Mouse (Mus musculus): ENCODE results near the gene Dscaml1. TPM values are rescaled to one million over a fixed set of nuclear protein-coding genes. Genes with fewer than 3 reads are reported as not detected.
A peak's percentile ranks its signal among the peaks of the same experiment; 100 is the strongest.

Gene Dscaml1
- polyA plus RNA-seq, 1 experiment from 2014 or later: 0.79 TPM

DNA sequence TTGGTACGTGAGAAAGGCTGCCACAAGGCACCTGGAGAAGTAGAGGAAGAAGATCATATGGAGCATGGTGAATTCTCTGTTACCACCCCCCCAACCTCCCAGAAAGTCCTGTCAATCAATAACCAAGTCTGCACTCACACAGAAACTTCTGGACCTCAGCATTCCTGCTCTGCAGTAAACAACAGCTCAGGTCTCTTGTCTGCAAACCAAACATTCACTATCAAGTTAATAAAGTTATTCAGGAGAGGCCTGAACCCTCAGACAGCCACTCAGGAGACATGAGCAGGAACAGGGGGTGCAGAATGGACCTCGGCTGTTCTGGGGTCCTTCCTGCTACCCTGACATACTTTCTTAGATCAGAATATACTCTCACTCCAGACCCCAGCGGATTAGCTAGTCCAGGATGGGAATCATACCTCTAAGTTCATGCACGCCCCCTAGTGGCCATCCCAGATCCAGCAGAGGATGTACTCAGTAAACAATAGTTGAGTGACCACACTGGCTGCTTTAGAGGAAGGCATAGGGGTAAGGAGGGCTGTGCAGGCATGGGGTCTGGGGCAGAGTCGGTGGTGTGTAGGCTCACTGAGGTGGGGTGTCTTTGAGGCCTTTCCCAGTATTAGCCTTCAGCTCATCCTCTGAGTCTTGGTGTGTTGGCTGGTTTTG is 12.8 kb upstream of the Dscaml1 start:
- DNase-seq (ENCODE audit: extremely low spot score, low spot score): peak; percentile 43
- Histone ChIP-seq H3K27me3 (ENCODE audit: poor library complexity, severe bottlenecking) (peaks cover 11% of the 10 kb centered on the region), H3K4me1 (peaks cover 4% of the 10 kb centered on the region), H3K9me3 (no peaks in the 10 kb centered on the region), H3K4me3 (no peak overlapping the region), H3K27ac (no peak overlapping the region), H3K36me3 (replicated peaks) (no peaks in the 10 kb centered on the region)
- WGBS: 58% methylated on average over 5 of the region's 5 CpGs

GRCm38 (mm10) chr9:45415912-45416311 is 10.5 kb upstream of the Dscaml1 start:
- DNase-seq (ENCODE audit: extremely low spot score, low spot score): no peak
- Histone ChIP-seq H3K4me3 (no peak overlapping the region), H3K4me1 (peaks cover 4% of the 10 kb centered on the region; the same call in 1 of the 2 replicates), H3K27me3 (ENCODE audit: poor library complexity, severe bottlenecking) (peaks cover 3% of the 10 kb centered on the region; the same call in 1 of the 2 replicates), H3K36me3 (replicated peaks) (no peaks in the 10 kb centered on the region), H3K9me3 (no peaks in the 10 kb centered on the region), H3K27ac (no peak overlapping the region)
- 44% methylated on average over 4 of the region's 4 CpGs for WGBS

DNA sequence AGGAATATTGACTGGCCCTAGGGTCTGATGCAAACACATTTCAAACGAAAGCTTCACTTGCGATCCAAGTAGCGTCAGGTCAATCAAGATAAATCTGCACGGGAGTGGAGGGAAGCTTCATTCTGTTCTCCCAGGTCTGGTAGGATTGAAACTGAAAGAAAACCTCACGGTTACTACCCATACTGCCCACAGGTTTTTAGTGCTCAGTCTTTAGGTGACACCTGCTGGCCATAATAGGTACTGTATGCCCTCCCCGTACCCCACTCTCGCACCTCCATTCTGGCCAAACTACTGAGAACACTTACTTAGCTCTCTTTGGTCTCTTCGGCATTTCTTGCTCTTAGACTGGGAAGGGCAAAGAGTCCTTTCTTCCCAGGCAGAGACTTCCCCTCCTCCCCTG is 9.2 kb upstream of the Dscaml1 start:
- WGBS: 37% methylated on average over 8 of the region's 8 CpGs
- no peak overlapping the region for H3K4me3 ChIP-seq
- DNase-seq (ENCODE audit: extremely low spot score, low spot score): peak; percentile 40

GRCm38 (mm10) chr9:45418252-45418651 is 8.2 kb upstream of the Dscaml1 start:
- peaks cover 3% of the 10 kb centered on the region; the same call in 1 of the 2 replicates for H3K27me3 ChIP-seq (ENCODE audit: poor library complexity, severe bottlenecking)
- 75% methylated on average over 8 of the region's 8 CpGs for WGBS
- no peaks in the 10 kb centered on the region for H3K36me3 ChIP-seq (replicated peaks)
- H3K9me3 ChIP-seq: no peaks in the 10 kb centered on the region
- no peaks in the 10 kb centered on the region for H3K4me1 ChIP-seq
- H3K27ac ChIP-seq: no peak overlapping the region
- no peak for DNase-seq (ENCODE audit: extremely low spot score, low spot score)
- H3K4me3 ChIP-seq: no peak overlapping the region

More for the DNA sequence above, 9.2 kb upstream of the Dscaml1 start:
- H3K36me3 ChIP-seq (replicated peaks): no peaks in the 10 kb centered on the region
- H3K27me3 ChIP-seq (ENCODE audit: poor library complexity, severe bottlenecking): peaks cover 3% of the 10 kb centered on the region; the same call in 1 of the 2 replicates
- no peak overlapping the region for H3K27ac ChIP-seq
- no peaks in the 10 kb centered on the region for H3K9me3 ChIP-seq
- H3K4me1 ChIP-seq: peaks cover under 1% of the 10 kb centered on the region; the same call in 1 of the 2 replicates

GRCm38 (mm10) chr9:45421209-45421608 is 5.2 kb upstream of the Dscaml1 start:
- no peak for DNase-seq (ENCODE audit: extremely low spot score, low spot score)
- 65% methylated on average over 8 of the region's 8 CpGs for WGBS
- no peak overlapping the region for H3K4me3 ChIP-seq

GRCm38 (mm10) chr9:45422761-45423298 is 3.6 kb upstream of the Dscaml1 start:
- Histone ChIP-seq H3K4me1 (no peaks in the 10 kb centered on the region), H3K27ac (no peak overlapping the region), H3K27me3 (ENCODE audit: poor library complexity, severe bottlenecking) (peaks cover 22% of the 10 kb centered on the region), H3K36me3 (replicated peaks) (no peaks in the 10 kb centered on the region), H3K9me3 (no peaks in the 10 kb centered on the region), H3K4me3 (no peak overlapping the region)
- no peak for DNase-seq (ENCODE audit: extremely low spot score, low spot score)
- 77% methylated on average over 7 of the region's 7 CpGs for WGBS

More at GRCm38 (mm10) chr9:45421209-45421608, 5.2 kb upstream of the Dscaml1 start:
- Histone ChIP-seq H3K9me3 (no peaks in the 10 kb centered on the region), H3K4me1 (no peaks in the 10 kb centered on the region), H3K27me3 (ENCODE audit: poor library complexity, severe bottlenecking) (peaks cover 6% of the 10 kb centered on the region), H3K27ac (no peak overlapping the region), H3K36me3 (replicated peaks) (no peaks in the 10 kb centered on the region)

- H3K4me1 ChIP-seq: peaks cover 23% of the 10 kb centered on the region
- no peak overlapping the region for H3K4me3 ChIP-seq
- WGBS: 27% methylated on average over 5 of the region's 5 CpGs
- H3K9me3 ChIP-seq: no peaks in the 10 kb centered on the region
- H3K27me3 ChIP-seq (ENCODE audit: poor library complexity, severe bottlenecking): peaks cover 85% of the 10 kb centered on the region
- no peaks in the 10 kb centered on the region for H3K36me3 ChIP-seq (replicated peaks)
- no peak overlapping the region for H3K27ac ChIP-seq
- DNase-seq (ENCODE audit: extremely low spot score, low spot score): no peak
Measured at GRCm38 (mm10) chr9:45429392-45429791, 3.0 kb downstream of the Dscaml1 start.

GRCm38 (mm10) chr9:45429951-45430697 is 3.7 kb downstream of the Dscaml1 start:
- Histone ChIP-seq H3K4me3 (peak overlapping the region; percentile 52), H3K27ac (peak overlapping the region; percentile 17), H3K27me3 (ENCODE audit: poor library complexity, severe bottlenecking) (peaks cover 85% of the 10 kb centered on the region), H3K36me3 (replicated peaks) (no peaks in the 10 kb centered on the region), H3K9me3 (no peaks in the 10 kb centered on the region), H3K4me1 (peaks cover 23% of the 10 kb centered on the region)
- 2% methylated on average over 54 of the region's 54 CpGs for WGBS
- DNase-seq (ENCODE audit: extremely low spot score, low spot score): no peak

- DNase-seq (ENCODE audit: extremely low spot score, low spot score): no peak
- under 1% methylated on average over 17 of the region's 17 CpGs for WGBS
- Histone ChIP-seq H3K9me3 (no peaks in the 10 kb centered on the region), H3K36me3 (replicated peaks) (no peaks in the 10 kb centered on the region), H3K4me1 (peaks cover 23% of the 10 kb centered on the region), H3K4me3 (peak overlapping the region; percentile 52), H3K27ac (peak overlapping the region; percentile 17), H3K27me3 (ENCODE audit: poor library complexity, severe bottlenecking) (peaks cover 85% of the 10 kb centered on the region)
Measured at GRCm38 (mm10) chr9:45430698-45430959, 4.2 kb downstream of the Dscaml1 start.

- Histone ChIP-seq H3K27me3 (ENCODE audit: poor library complexity, severe bottlenecking) (peaks cover 83% of the 10 kb centered on the region), H3K27ac (no peak overlapping the region), H3K9me3 (no peaks in the 10 kb centered on the region), H3K4me1 (peaks cover 23% of the 10 kb centered on the region), H3K36me3 (replicated peaks) (no peaks in the 10 kb centered on the region), H3K4me3 (peak overlapping the region; percentile 52)
- 3% methylated on average over 26 of the region's 26 CpGs for WGBS
- no peak for DNase-seq (ENCODE audit: extremely low spot score, low spot score)
Measured at GRCm38 (mm10) chr9:45431150-45431549, 4.7 kb downstream of the Dscaml1 start.

DNA sequence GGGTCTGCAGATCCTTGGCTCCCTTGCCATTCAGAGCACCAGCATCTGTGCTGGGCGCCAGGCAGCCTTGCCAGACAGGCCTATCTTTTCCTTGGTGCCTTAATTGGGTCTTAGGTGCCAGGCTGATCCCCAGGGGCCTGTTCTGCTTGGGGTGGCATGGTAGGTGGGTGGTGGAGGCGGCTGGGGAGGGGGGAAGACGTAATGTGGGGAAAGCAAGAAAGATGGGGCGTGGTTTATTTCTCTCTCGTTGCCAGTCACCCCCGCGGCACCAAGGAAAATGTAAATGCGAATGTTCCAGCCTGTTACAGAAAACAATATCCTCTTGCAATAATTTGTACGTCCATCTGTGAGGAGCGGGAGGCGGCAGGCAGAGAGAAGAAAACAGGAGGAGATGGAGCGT is 6.2 kb downstream of the Dscaml1 start:
- Histone ChIP-seq H3K9me3 (no peaks in the 10 kb centered on the region), H3K4me3 (no peak overlapping the region), H3K36me3 (replicated peaks) (no peaks in the 10 kb centered on the region), H3K27me3 (ENCODE audit: poor library complexity, severe bottlenecking) (peaks cover 68% of the 10 kb centered on the region), H3K4me1 (peaks cover 23% of the 10 kb centered on the region), H3K27ac (no peak overlapping the region)
- DNase-seq (ENCODE audit: extremely low spot score, low spot score): no peak
- WGBS: 79% methylated on average over 12 of the region's 12 CpGs

DNA sequence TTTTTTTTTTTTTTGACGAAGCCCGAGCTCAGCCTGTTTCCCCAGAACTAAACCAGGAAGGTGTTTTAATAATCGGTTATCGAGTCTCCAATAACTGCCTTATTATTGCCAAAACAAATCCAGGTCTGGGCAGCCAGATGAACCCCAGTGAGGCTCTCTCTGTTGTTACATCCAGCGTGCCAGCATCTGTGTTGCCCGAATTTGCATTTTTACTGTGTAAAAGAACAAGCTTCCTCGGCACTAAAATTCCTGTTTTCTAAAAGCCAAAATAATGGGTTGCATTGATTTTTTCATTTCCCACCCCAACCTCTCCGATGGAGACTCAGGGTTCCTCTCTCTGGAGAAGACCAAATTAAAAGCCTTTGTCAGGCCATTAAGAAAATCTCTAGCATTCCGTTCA is 6.7 kb downstream of the Dscaml1 start:
- Histone ChIP-seq H3K27ac (no peak overlapping the region), H3K27me3 (ENCODE audit: poor library complexity, severe bottlenecking) (peaks cover 63% of the 10 kb centered on the region), H3K4me1 (peaks cover 23% of the 10 kb centered on the region), H3K4me3 (no peak overlapping the region), H3K9me3 (no peaks in the 10 kb centered on the region), H3K36me3 (replicated peaks) (no peaks in the 10 kb centered on the region)
- 86% methylated on average over 9 of the region's 9 CpGs for WGBS
- no peak for DNase-seq (ENCODE audit: extremely low spot score, low spot score)

DNA sequence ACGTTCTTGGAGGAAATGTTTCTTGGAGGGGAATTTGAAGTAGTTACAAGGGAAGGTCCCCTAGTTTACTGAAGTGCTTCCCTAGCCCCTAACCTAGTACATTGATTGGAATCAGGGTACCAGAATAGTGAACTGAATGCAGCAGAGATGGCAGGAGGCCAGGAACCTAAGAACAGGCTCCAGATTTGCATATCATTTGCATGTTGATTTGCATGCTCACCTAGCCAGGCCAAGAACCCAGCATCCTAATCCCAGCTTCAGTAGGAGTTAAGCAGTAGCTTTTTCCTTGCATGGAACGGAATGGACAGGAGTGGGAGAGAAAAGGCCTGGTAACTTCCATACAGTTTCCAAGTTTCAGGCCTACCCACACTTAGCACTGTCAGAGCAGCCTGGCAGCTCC is 7.7 kb downstream of the Dscaml1 start:
- Histone ChIP-seq H3K27me3 (ENCODE audit: poor library complexity, severe bottlenecking) (peaks cover 53% of the 10 kb centered on the region), H3K4me3 (no peak overlapping the region), H3K4me1 (peaks cover 24% of the 10 kb centered on the region), H3K9me3 (no peaks in the 10 kb centered on the region), H3K27ac (no peak overlapping the region), H3K36me3 (replicated peaks) (no peaks in the 10 kb centered on the region)
- no peak for DNase-seq (ENCODE audit: extremely low spot score, low spot score)
- 81% methylated on average over 2 of the region's 2 CpGs for WGBS

Measured in forebrain, embryonic 10.5 days (tissue).